Mouse (Mus musculus) hindbrain, embryonic 16.5 days (tissue): ENCODE measurements at regions not wholly inside any gene's neighbourhood (a gene's known extent, or its start where the extent isn't known, plus 50 kb on each side); places are given as distances from the start of the nearest gene placed in this dataset.

ENCODE experiments used
- ATAC-seq: fragments of 200-750 bp; cut with Nextera tagmentation; 2 replicates; pipeline ENCODE4 v1.8.0; 2017; ENCODE audit warnings: moderate TSS enrichment, moderate library complexity
- H3K27ac ChIP-seq: fragments of 300-500 bp; sonication (generic); 2 replicates; pipeline ENCODE4 v1.5.1; 2014; ENCODE audit warnings: low read depth, mild to moderate bottlenecking, control low read depth, low read length, moderate library complexity
- H3K27me3 ChIP-seq: fragments of 300-500 bp; sonication (generic); replicated peaks from 2 replicates; pipeline ENCODE4 v1.6.1; 2014; ENCODE audit warnings: low read length; ENCODE audit not compliant: control insufficient read depth, insufficient read depth
- H3K36me3 ChIP-seq: fragments of 300-500 bp; sonication (generic); 2 replicates; pipeline ENCODE4 v1.6.1; 2014; ENCODE audit warnings: mild to moderate bottlenecking, low read length, moderate library complexity, mixed read lengths; ENCODE audit not compliant: control insufficient read depth, insufficient read depth
- H3K4me1 ChIP-seq: fragments of 300-500 bp; sonication (generic); 2 replicates; pipeline ENCODE4 v1.6.1; 2014; ENCODE audit warnings: low read depth, low read length; ENCODE audit not compliant: control insufficient read depth, insufficient read depth
- H3K4me2 ChIP-seq: fragments of 300-500 bp; sonication (generic); 2 replicates; pipeline ENCODE4 v1.6.1; 2014; ENCODE audit warnings: mild to moderate bottlenecking, low read length, control low read depth, moderate library complexity
- H3K4me3 ChIP-seq: fragments of 300-500 bp; sonication (generic); 2 replicates; pipeline ENCODE4 v1.5.1; 2014; ENCODE audit warnings: mild to moderate bottlenecking, low read length, control low read depth, moderate library complexity
- H3K9ac ChIP-seq: fragments of 300-500 bp; sonication (generic); 2 replicates; pipeline ENCODE4 v1.6.1; 2014; ENCODE audit warnings: low read depth, mild to moderate bottlenecking, control low read depth, low read length, moderate library complexity
- H3K9me3 ChIP-seq: fragments of 300-500 bp; sonication (generic); 2 replicates; pipeline ENCODE4 v1.6.1; 2014; ENCODE audit warnings: mild to moderate bottlenecking, low read length, moderate library complexity; ENCODE audit not compliant: control insufficient read depth
- WGBS: fragments of 180-500 bp; shearing (Covaris S2); extraction: QIAGEN DNeasy Blood & Tissue Kit; methylation state at CpG from one replicate; pipeline ENCODE4 v1.1.7; 2014; 5-methylcytosine and 5-hydroxymethylcytosine counted together

GRCm38 (mm10) chr11:21010867-21011266 is 80.2 kb upstream of the Peli1 start:
- peak; percentile 92 for ATAC-seq
- H3K36me3 ChIP-seq: no peaks in the 10 kb centered on the region
- H3K9ac ChIP-seq: no peak overlapping the region
- H3K27me3 ChIP-seq: no peaks in the 10 kb centered on the region
- 0 out of 2 replicates have a peak, but pooled peaks cover 2% of the 10 kb centered on the region for H3K4me1 ChIP-seq
- H3K4me3 ChIP-seq: no peak overlapping the region
- 17% methylated on average over 7 of the region's 7 CpGs for WGBS
- no peak overlapping the region; the same call in 1 of the 2 replicates for H3K27ac ChIP-seq
- no peaks in the 10 kb centered on the region for H3K9me3 ChIP-seq
- H3K4me2 ChIP-seq: no peak overlapping the region

- peaks cover 13% of the 10 kb centered on the region for H3K4me1 ChIP-seq
- H3K4me2 ChIP-seq: no peak overlapping the region
- ATAC-seq: no peak
- H3K9me3 ChIP-seq: no peaks in the 10 kb centered on the region
- H3K36me3 ChIP-seq: no peaks in the 10 kb centered on the region
- no peak overlapping the region for H3K9ac ChIP-seq
- H3K4me3 ChIP-seq: no peak overlapping the region
- no peaks in the 10 kb centered on the region for H3K27me3 ChIP-seq
- H3K27ac ChIP-seq: no peak overlapping the region
- WGBS: 67% methylated on average over 3 of the region's 3 CpGs
Observed at GRCm38 (mm10) chr11:21014250-21014649, 76.8 kb upstream of the Peli1 start.

- Histone ChIP-seq H3K4me3 (no peak overlapping the region), H3K4me1 (peaks cover 13% of the 10 kb centered on the region), H3K27me3 (no peaks in the 10 kb centered on the region), H3K9ac (no peak overlapping the region), H3K36me3 (no peaks in the 10 kb centered on the region), H3K4me2 (no peak overlapping the region), H3K27ac (no peak overlapping the region), H3K9me3 (no peaks in the 10 kb centered on the region)
- WGBS: 56% methylated on average over 3 of the region's 3 CpGs
- no peak for ATAC-seq
Observed at GRCm38 (mm10) chr11:21015536-21015935, 75.6 kb upstream of the Peli1 start.

- H3K4me2 ChIP-seq: no peak overlapping the region
- H3K4me3 ChIP-seq: no peak overlapping the region
- peaks cover 13% of the 10 kb centered on the region for H3K4me1 ChIP-seq
- 21% methylated on average over 4 of the region's 4 CpGs for WGBS
- H3K9me3 ChIP-seq: no peaks in the 10 kb centered on the region
- no peak overlapping the region for H3K9ac ChIP-seq
- H3K36me3 ChIP-seq: no peaks in the 10 kb centered on the region
- H3K27ac ChIP-seq: no peak overlapping the region
- H3K27me3 ChIP-seq: no peaks in the 10 kb centered on the region
- ATAC-seq: peak; percentile 27; the same call in 1 of the 2 replicates
Observed at GRCm38 (mm10) chr11:21016133-21016746, 74.9 kb upstream of the Peli1 start.

GRCm38 (mm10) chr11:21016791-21017329 is 74.2 kb upstream of the Peli1 start:
- no peak overlapping the region for H3K4me3 ChIP-seq
- ATAC-seq: no peak; the same call in 1 of the 2 replicates

GRCm38 (mm10) chr11:21019829-21020228 is 71.3 kb upstream of the Peli1 start:
- ATAC-seq: no peak
- Histone ChIP-seq H3K27ac (no peak overlapping the region), H3K4me1 (peaks cover 13% of the 10 kb centered on the region), H3K4me3 (no peak overlapping the region), H3K27me3 (no peaks in the 10 kb centered on the region), H3K9ac (no peak overlapping the region), H3K9me3 (no peaks in the 10 kb centered on the region), H3K36me3 (no peaks in the 10 kb centered on the region), H3K4me2 (no peak overlapping the region)
- 73% methylated on average over 2 of the region's 2 CpGs for WGBS

More at GRCm38 (mm10) chr11:21016791-21017329, 74.2 kb upstream of the Peli1 start:
- H3K36me3 ChIP-seq: no peaks in the 10 kb centered on the region
- no peaks in the 10 kb centered on the region for H3K27me3 ChIP-seq
- no peaks in the 10 kb centered on the region for H3K9me3 ChIP-seq
- H3K9ac ChIP-seq: no peak overlapping the region
- peaks cover 13% of the 10 kb centered on the region for H3K4me1 ChIP-seq
- WGBS: 50% methylated on average over 6 of the region's 6 CpGs
- no peak overlapping the region for H3K27ac ChIP-seq
- H3K4me2 ChIP-seq: no peak overlapping the region

- Histone ChIP-seq H3K4me3 (no peak overlapping the region), H3K4me1 (no peaks in the 10 kb centered on the region), H3K9ac (no peak overlapping the region), H3K27ac (no peak overlapping the region), H3K36me3 (no peaks in the 10 kb centered on the region), H3K4me2 (no peak overlapping the region), H3K9me3 (no peaks in the 10 kb centered on the region), H3K27me3 (no peaks in the 10 kb centered on the region)
- no peak for ATAC-seq
- 88% methylated on average over 4 of the region's 4 CpGs for WGBS
Observed at GRCm38 (mm10) chr11:21024111-21024510, 67.0 kb upstream of the Peli1 start.

GRCm38 (mm10) chr11:21024521-21024920 is 66.6 kb upstream of the Peli1 start:
- Histone ChIP-seq H3K9ac (no peak overlapping the region), H3K4me2 (no peak overlapping the region), H3K27me3 (no peaks in the 10 kb centered on the region), H3K36me3 (no peaks in the 10 kb centered on the region), H3K9me3 (no peaks in the 10 kb centered on the region), H3K4me1 (no peaks in the 10 kb centered on the region), H3K27ac (no peak overlapping the region), H3K4me3 (no peak overlapping the region)
- WGBS: 59% methylated on average over 2 of the region's 2 CpGs
- no peak for ATAC-seq

GRCm38 (mm10) chr11:21027299-21027698 is 63.8 kb upstream of the Peli1 start:
- Histone ChIP-seq H3K9ac (no peak overlapping the region), H3K9me3 (no peaks in the 10 kb centered on the region; the same call in 1 of the 2 replicates), H3K4me1 (no peaks in the 10 kb centered on the region), H3K27ac (no peak overlapping the region), H3K4me3 (no peak overlapping the region), H3K4me2 (no peak overlapping the region), H3K36me3 (no peaks in the 10 kb centered on the region), H3K27me3 (no peaks in the 10 kb centered on the region)
- 85% methylated on average over 4 of the region's 4 CpGs for WGBS
- ATAC-seq: no peak
